Mouse (Mus musculus) liver, embryonic 11.5 days (tissue): ENCODE measurements around the gene Ntrk1. TPM values are rescaled to one million over a fixed set of nuclear protein-coding genes. Genes with fewer than 3 reads are reported as not detected.
A peak's percentile ranks its signal among the peaks of the same experiment; 100 is the strongest.

Experiments
- ATAC-seq: fragments of 200-750 bp; cut with Nextera tagmentation; replicated peaks from 2 replicates; pipeline ENCODE4 v1.8.0; 2017; ENCODE audit warnings: moderate number of reproducible peaks, mild to moderate bottlenecking, moderate TSS enrichment, moderate library complexity; ENCODE audit not compliant: low FRiP score
- DNase-seq: peaks from one replicate; pipeline ENCODE4 v3.0.0-alpha.2; 2017; ENCODE audit warnings: low spot score
- H3K27ac ChIP-seq: fragments of 300-500 bp; sonication (generic); 2 replicates; pipeline ENCODE4 v1.5.1; 2014; ENCODE audit warnings: mild to moderate bottlenecking, low read depth, low read length, control low read depth
- H3K27me3 ChIP-seq: fragments of 300-500 bp; sonication (generic); replicated peaks from 2 replicates; pipeline ENCODE4 v1.6.1; 2014; ENCODE audit warnings: low read length, mixed read lengths; ENCODE audit not compliant: control insufficient read depth, insufficient read depth
- H3K36me3 ChIP-seq: fragments of 300-500 bp; sonication (generic); 2 replicates; pipeline ENCODE4 v1.6.1; 2014; ENCODE audit warnings: mild to moderate bottlenecking, low read length, moderate library complexity, mixed read lengths; ENCODE audit not compliant: control insufficient read depth, insufficient read depth
- H3K4me1 ChIP-seq: fragments of 300-500 bp; sonication (generic); replicated peaks from 2 replicates; pipeline ENCODE4 v1.6.1; 2014; ENCODE audit warnings: low read length, mixed read lengths; ENCODE audit not compliant: control insufficient read depth, insufficient read depth
- H3K4me2 ChIP-seq: fragments of 300-500 bp; sonication (generic); 2 replicates; pipeline ENCODE4 v1.6.1; 2014; ENCODE audit warnings: mild to moderate bottlenecking, control low read depth, moderate library complexity
- H3K4me3 ChIP-seq: fragments of 300-500 bp; sonication (generic); 2 replicates; pipeline ENCODE4 v1.5.1; 2014; ENCODE audit warnings: low read depth, low read length, control low read depth
- H3K9ac ChIP-seq: fragments of 300-500 bp; sonication (generic); 2 replicates; pipeline ENCODE4 v1.6.1; 2014; ENCODE audit warnings: low read depth, low read length, control low read depth
- H3K9me3 ChIP-seq: fragments of 300-500 bp; sonication (generic); 2 replicates; pipeline ENCODE4 v1.6.1; 2016; ENCODE audit warnings: low read length, inconsistent platforms, mixed read lengths; ENCODE audit not compliant: control insufficient read depth
- WGBS: fragments of 180-500 bp; shearing (Covaris S2); extraction: QIAGEN DNeasy Blood & Tissue Kit; methylation state at CpG from one replicate; pipeline ENCODE4 v1.1.7; 2014; 5-methylcytosine and 5-hydroxymethylcytosine counted together
- polyA plus RNA-seq: library from polyadenylated mRNA; unstranded; fragments of >200 nt; fragmentation: Nextera tagmentation; extraction: Ambion mirVana; gene quantifications from 2 replicates; pipeline ENCODE4 v1.2.1, GENCODE M21; 2014

Ntrk1 gene
- polyA plus RNA-seq, 1 experiment from 2014 or later: 0.62 TPM

DNA sequence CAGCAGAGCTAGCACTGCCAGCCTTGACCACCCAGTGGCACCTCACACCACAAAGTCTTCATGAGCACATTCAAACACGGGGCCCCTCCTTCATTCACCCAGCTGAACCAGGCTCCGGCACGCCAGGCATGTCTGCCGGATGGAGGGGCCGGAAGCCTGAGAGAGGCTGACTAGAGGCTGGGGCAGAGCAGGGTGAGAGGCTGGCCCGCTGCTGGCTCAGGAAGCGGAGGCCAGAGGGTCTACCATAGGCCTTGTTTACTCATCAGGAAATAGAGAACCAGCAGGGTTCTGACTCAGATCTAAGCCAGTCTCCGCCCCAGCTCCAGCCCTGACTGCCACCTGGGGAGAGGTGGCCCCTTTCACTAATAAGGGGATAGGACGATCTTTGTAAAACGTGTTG, 29.9 kb downstream of the Ntrk1 start:
- Histone ChIP-seq H3K9ac (0 out of 2 replicates have a peak overlapping the region, but pooled peaks have one; percentile 12), H3K4me3 (no peak overlapping the region), H3K4me2 (peak overlapping the region; percentile 51), H3K27me3 (no peaks in the 10 kb centered on the region; the same call in none of the 2 replicates), H3K4me1 (peaks cover 44% of the 10 kb centered on the region), H3K27ac (peak overlapping the region; percentile 80), H3K9me3 (no peaks in the 10 kb centered on the region), H3K36me3 (no peaks in the 10 kb centered on the region)
- ATAC-seq (peak; percentile 55), DNase-seq (peak; percentile 65)
- 14% methylated on average over 10 of the region's 10 CpGs for WGBS

DNA sequence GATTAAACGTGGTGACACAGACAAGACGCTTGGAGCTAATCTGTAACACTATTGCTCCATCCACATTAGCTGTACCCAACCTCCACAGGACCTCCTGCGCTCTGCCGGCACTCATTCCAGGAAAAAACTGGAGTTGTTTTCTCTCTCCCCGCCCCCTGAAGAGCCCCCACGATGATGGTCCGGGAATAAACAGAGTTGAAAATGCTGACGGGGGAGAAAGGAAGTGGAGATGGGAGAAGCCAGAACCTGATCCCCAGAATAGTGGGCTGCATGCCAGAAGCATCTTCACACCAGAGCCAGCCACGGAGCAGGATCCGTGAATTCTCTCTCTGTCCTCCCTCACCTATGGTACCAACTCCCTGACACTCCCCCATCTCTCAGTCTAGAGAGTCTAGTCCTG, 30.5 kb downstream of the Ntrk1 start:
- Histone ChIP-seq H3K4me1 (peaks cover 44% of the 10 kb centered on the region), H3K9me3 (no peaks in the 10 kb centered on the region)

DNA sequence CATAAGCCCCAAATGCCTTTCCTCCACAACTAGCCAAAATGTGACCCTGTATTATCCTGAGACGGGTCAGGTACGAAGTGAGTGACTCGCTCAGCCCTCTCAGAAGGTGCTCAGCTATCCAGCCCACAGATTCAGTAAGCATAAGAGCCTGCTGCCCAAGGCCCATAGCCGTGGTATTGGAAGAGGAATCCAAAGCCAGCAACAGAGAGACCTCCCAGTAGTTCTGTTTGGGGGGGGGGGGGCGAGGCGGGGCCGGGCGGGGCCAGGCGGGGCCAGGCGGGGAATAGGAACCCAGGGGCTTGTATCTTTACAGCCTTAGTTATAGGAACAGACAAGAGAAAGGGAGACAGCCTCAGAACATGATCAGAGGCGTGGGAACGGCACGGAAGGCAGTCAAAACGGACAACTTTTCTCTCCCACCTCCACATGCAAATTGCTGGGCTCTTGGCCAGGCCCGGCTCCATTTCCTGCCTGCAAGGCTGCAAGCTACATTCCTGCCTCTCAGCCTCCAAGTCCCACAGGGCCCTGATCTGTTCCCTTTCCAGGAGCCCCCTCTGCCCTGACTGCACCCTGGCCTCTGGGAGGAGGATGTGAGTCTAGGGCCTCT, 31.2 kb downstream of the Ntrk1 start:
- no peaks in the 10 kb centered on the region for H3K9me3 ChIP-seq
- DNase-seq (peak; percentile 51), ATAC-seq (no peak)
- H3K4me1 ChIP-seq: peaks cover 44% of the 10 kb centered on the region
- 0 out of 2 replicates have a peak overlapping the region, but pooled peaks have one; percentile 22 for H3K9ac ChIP-seq
- 20% methylated on average over 15 of the region's 15 CpGs for WGBS
- no peaks in the 10 kb centered on the region for H3K36me3 ChIP-seq
- H3K27ac ChIP-seq: peak overlapping the region; percentile 80
- H3K4me2 ChIP-seq: peak overlapping the region; percentile 51
- H3K4me3 ChIP-seq: peak overlapping the region; percentile 19; the same call in 1 of the 2 replicates
- no peaks in the 10 kb centered on the region; the same call in none of the 2 replicates for H3K27me3 ChIP-seq

More for the DNA sequence above, 30.5 kb downstream of the Ntrk1 start:
- no peaks in the 10 kb centered on the region; the same call in none of the 2 replicates for H3K27me3 ChIP-seq
- DNase-seq (no peak), ATAC-seq (no peak)
- WGBS: 14% methylated on average over 10 of the region's 10 CpGs
- H3K4me2 ChIP-seq: peak overlapping the region; percentile 51
- H3K36me3 ChIP-seq: no peaks in the 10 kb centered on the region
- H3K27ac ChIP-seq: peak overlapping the region; percentile 80
- no peak overlapping the region for H3K9ac ChIP-seq
- peak overlapping the region; percentile 19 for H3K4me3 ChIP-seq

DNA sequence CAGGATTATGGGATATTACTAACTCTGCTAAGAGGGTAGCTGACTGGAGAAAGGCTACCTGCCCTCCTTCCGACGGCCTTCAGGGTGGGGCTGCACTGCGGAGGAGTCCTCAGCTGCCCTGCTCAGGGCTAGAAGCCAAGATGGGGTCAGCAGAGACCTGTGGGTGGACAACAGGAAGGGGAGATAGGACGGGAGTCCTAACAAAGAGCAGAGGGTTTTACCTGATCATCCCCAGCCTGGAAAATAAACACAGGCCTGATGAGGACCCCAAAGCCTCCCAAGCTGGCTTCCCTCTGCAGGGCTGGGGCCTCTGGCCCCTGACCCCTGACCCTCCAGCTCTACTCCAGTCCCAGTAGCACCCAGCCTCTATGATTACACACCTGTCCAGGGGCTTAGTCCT, 31.8 kb downstream of the Ntrk1 start:
- no peaks in the 10 kb centered on the region; the same call in none of the 2 replicates for H3K27me3 ChIP-seq
- H3K27ac ChIP-seq: peak overlapping the region; percentile 80
- DNase-seq (no peak), ATAC-seq (no peak)
- WGBS: 50% methylated on average over 4 of the region's 4 CpGs
- no peak overlapping the region; the same call in 1 of the 2 replicates for H3K4me2 ChIP-seq
- no peak overlapping the region for H3K9ac ChIP-seq
- H3K9me3 ChIP-seq: no peaks in the 10 kb centered on the region
- H3K36me3 ChIP-seq: no peaks in the 10 kb centered on the region
- H3K4me1 ChIP-seq: peaks cover 44% of the 10 kb centered on the region
- H3K4me3 ChIP-seq: no peak overlapping the region

DNA sequence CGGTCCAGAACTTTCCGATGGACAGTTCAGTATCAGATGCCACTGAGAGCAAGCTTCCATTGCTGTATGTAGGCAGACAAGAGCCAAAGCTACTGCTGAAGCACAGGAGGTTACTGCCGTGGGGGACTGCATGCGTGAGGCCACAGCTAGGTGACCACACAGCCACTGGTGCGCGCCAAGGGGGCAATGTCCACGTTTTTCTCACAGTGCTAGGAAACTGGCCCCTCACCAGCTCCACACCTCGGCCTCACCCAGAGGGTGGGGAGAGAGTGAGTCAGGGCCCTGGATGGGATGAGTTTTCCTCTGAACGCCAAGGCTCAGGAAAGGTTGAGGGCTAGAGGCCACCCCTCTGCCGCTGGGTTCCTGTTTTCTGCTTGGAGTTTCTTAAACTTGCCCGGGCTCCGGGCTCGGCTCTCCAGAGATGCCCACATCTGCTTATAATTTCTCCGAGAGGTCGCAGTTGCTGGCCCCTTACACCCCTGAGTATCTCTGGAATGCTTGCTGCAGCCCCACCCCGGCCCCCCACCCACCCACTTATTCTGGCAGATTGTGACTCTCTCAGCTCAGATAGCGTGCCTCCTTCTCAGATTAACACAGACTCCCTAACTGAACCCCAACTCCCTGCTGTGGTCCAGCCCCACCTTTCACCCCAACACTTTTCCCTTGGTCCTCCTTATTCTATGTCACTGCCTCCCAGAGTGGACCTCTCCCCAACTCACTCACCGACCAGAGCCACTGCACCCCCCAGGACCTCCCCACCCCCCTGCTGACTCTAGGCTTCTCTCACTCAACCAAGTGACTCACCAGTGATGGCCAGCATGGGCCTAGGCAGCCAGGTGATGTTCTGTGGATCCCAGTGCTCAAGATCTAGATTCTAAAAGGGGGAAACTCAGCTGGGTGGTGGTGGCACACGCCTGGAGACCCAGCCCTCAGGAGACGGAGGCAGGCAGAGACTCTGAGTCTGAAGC, 33.3 kb downstream of the Ntrk1 start:
- Histone ChIP-seq H3K36me3 (no peaks in the 10 kb centered on the region), H3K4me1 (peaks cover 40% of the 10 kb centered on the region), H3K27ac (no peak overlapping the region), H3K27me3 (peaks cover 4% of the 10 kb centered on the region), H3K9ac (no peak overlapping the region), H3K4me3 (no peak overlapping the region), H3K9me3 (no peaks in the 10 kb centered on the region), H3K4me2 (no peak overlapping the region)
- 60% methylated on average over 20 of the region's 20 CpGs for WGBS
- no peak for ATAC-seq
- no peak for DNase-seq

DNA sequence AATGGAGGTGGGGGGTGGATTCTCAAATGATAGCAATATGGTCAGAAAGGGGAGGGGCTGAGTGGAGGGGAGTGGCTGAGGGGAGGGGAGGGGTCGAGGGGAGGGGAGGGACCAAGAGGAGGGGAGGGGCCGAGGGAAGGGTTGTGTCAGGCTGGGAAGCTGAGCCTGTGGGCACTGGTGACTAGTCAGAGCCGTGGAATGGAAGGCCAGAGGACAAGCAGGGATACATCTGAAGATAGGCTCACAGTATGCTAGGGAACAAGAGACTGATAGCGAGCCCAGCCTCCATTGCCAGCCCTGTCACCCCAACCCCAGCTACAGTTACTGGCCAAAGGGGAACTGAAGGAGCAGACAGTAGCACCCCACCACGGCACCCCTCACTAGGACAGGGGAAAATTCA, 36.3 kb downstream of the Ntrk1 start:
- H3K9ac ChIP-seq: no peak overlapping the region
- peaks cover 17% of the 10 kb centered on the region for H3K4me1 ChIP-seq
- peaks cover 12% of the 10 kb centered on the region for H3K27me3 ChIP-seq
- 37% methylated on average over 5 of the region's 5 CpGs for WGBS
- H3K9me3 ChIP-seq: no peaks in the 10 kb centered on the region
- H3K4me2 ChIP-seq: no peak overlapping the region
- ATAC-seq (no peak), DNase-seq (no peak)
- no peaks in the 10 kb centered on the region; the same call in 1 of the 2 replicates for H3K36me3 ChIP-seq
- H3K27ac ChIP-seq: no peak overlapping the region
- no peak overlapping the region for H3K4me3 ChIP-seq

DNA sequence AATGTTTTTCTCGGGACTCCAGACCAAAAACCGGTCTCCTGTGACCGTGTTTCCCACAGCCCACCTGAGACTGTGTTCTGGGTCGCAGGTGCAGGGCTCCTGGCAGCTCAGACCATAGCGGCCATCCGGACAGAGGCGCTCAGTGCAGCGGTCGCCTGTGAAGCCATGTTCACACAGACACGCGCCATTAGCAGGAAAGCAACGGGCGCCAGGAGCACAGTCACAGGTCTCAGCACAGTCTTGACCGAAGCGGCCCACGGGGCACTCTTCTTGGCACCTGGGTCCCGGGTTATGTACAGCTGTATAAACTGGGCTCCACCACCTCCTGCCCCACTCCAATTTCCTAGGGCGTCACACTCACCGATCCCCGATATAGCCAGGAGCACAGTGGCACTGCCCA, 38.5 kb downstream of the Ntrk1 start:
- peaks cover 12% of the 10 kb centered on the region for H3K27me3 ChIP-seq
- 65% methylated on average over 20 of the region's 20 CpGs for WGBS

DNA sequence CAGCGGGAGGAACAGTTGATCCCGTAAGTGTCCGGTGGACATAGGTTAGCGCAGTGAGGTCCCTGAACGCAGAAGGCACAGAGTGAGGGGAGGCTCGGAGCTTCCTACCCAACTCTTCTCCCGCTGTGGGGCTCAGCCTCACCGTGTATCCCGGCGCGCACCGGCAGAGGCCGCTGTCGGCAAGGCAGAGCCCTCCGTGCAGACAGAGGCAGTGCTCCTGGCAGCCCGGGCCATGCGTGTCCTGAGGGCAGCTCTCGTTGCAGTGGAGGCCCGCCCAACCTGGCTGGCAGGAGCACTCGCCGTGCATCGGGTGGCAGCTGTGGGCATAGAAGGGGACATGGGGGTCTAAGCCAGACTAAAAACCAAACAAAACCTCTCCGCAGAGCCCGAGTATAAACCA, 39.0 kb downstream of the Ntrk1 start:
- Histone ChIP-seq H3K27me3 (peaks cover 12% of the 10 kb centered on the region), H3K36me3 (no peaks in the 10 kb centered on the region; the same call in 1 of the 2 replicates), H3K4me1 (no peaks in the 10 kb centered on the region; the same call in 1 of the 2 replicates), H3K9me3 (no peaks in the 10 kb centered on the region), H3K9ac (no peak overlapping the region), H3K4me2 (peak overlapping the region; percentile 31), H3K4me3 (no peak overlapping the region), H3K27ac (no peak overlapping the region)
- 15% methylated on average over 24 of the region's 24 CpGs for WGBS
- ATAC-seq: peak; percentile 63; the same call in 1 of the 2 replicates
- peak; percentile 78 for DNase-seq

More for the DNA sequence above, 38.5 kb downstream of the Ntrk1 start:
- Histone ChIP-seq H3K36me3 (no peaks in the 10 kb centered on the region; the same call in 1 of the 2 replicates), H3K27ac (no peak overlapping the region), H3K4me2 (no peak overlapping the region; the same call in 1 of the 2 replicates), H3K9ac (no peak overlapping the region), H3K4me3 (no peak overlapping the region), H3K4me1 (peaks cover 3% of the 10 kb centered on the region; the same call in 1 of the 2 replicates), H3K9me3 (no peaks in the 10 kb centered on the region)
- DNase-seq (no peak), ATAC-seq (no peak)
